Mouse (Mus musculus) NIH3T3 (cell line): Measurements from ENCODE around the gene Mrtfb.

Experiments
- DNase-seq: peaks from one replicate; pipeline ENCODE4 v3.0.0-alpha.2; 2012; ENCODE audit warnings: low read depth

Mrtfb gene

GRCm38 (mm10) chr16:13255855-13256635, at the start of gene Mrtfb:
TSS of gene Mrtfb (plus strand) at chr16:13256481.
- peak; percentile 93 for DNase-seq

GRCm38 (mm10) chr16:13207649-13208048, 48.6 kb upstream of the Mrtfb start:
- DNase-seq: no peak

- peak; percentile 39 for DNase-seq
Measured at GRCm38 (mm10) chr16:13208087-13208486, 48.2 kb upstream of the Mrtfb start.

- no peak for DNase-seq
Measured at GRCm38 (mm10) chr16:13212781-13213180, 43.5 kb upstream of the Mrtfb start.

- DNase-seq: peak; percentile 29
Measured at GRCm38 (mm10) chr16:13216116-13216952, 39.9 kb upstream of the Mrtfb start.

- DNase-seq: no peak
Measured at GRCm38 (mm10) chr16:13217951-13218350, 38.3 kb upstream of the Mrtfb start.

- DNase-seq: peak; percentile 87
Measured at GRCm38 (mm10) chr16:13221475-13221874, 34.8 kb upstream of the Mrtfb start.

GRCm38 (mm10) chr16:13232043-13232442, 24.2 kb upstream of the Mrtfb start:
- DNase-seq: no peak

GRCm38 (mm10) chr16:13232912-13233802, 23.1 kb upstream of the Mrtfb start:
- no peak for DNase-seq

- no peak for DNase-seq
Measured at GRCm38 (mm10) chr16:13239039-13239438, 17.2 kb upstream of the Mrtfb start.

GRCm38 (mm10) chr16:13239544-13239943, 16.7 kb upstream of the Mrtfb start:
- no peak for DNase-seq

- peak; percentile 74 for DNase-seq
Measured at GRCm38 (mm10) chr16:13240326-13240725, 16.0 kb upstream of the Mrtfb start.

- peak; percentile 60 for DNase-seq
Measured at GRCm38 (mm10) chr16:13245658-13246057, 10.6 kb upstream of the Mrtfb start.

GRCm38 (mm10) chr16:13246855-13247254, 9.4 kb upstream of the Mrtfb start:
- peak; percentile 63 for DNase-seq

- peak; percentile 69 for DNase-seq
Measured at GRCm38 (mm10) chr16:13250061-13250460, 6.2 kb upstream of the Mrtfb start.

- DNase-seq: no peak
Measured at GRCm38 (mm10) chr16:13256667-13257527, 616 bp downstream of the Mrtfb start.

- DNase-seq: no peak
Measured at GRCm38 (mm10) chr16:13257528-13257835, 1.2 kb downstream of the Mrtfb start.

GRCm38 (mm10) chr16:13259026-13259425, 2.7 kb downstream of the Mrtfb start:
- no peak for DNase-seq

GRCm38 (mm10) chr16:13266312-13266711, 10.0 kb downstream of the Mrtfb start:
- no peak for DNase-seq

- DNase-seq: no peak
Measured at GRCm38 (mm10) chr16:13267350-13267904, 11.1 kb downstream of the Mrtfb start.

GRCm38 (mm10) chr16:13269426-13269825, 13.1 kb downstream of the Mrtfb start:
- no peak for DNase-seq
